Mouse (Mus musculus) embryonic facial prominence, embryonic 11.5 days (tissue): ENCODE measurements around the gene Dkk3. TPM values are rescaled to one million over a fixed set of nuclear protein-coding genes. Genes with fewer than 3 reads are reported as not detected.
A peak's percentile ranks its signal among the peaks of the same experiment; 100 is the strongest.

Experiments used
- ATAC-seq: fragments of 200-750 bp; cut with Nextera tagmentation; replicated peaks from 2 replicates; pipeline ENCODE4 v1.8.0; 2017; ENCODE audit warnings: low read depth; ENCODE audit not compliant: insufficient number of reproducible peaks, low FRiP score, low TSS enrichment
- DNase-seq: peaks from one replicate; pipeline ENCODE4 v3.0.0-alpha.2; 2015; ENCODE audit warnings: low spot score
- H3K27ac ChIP-seq: fragments of 300-500 bp; sonication (generic); replicated peaks from 2 replicates; pipeline ENCODE4 v1.5.1; 2014; ENCODE audit warnings: mild to moderate bottlenecking, low read depth, low read length, control low read depth
- H3K27me3 ChIP-seq: fragments of 300-500 bp; sonication (generic); 2 replicates; pipeline ENCODE4 v1.6.1; 2014; ENCODE audit warnings: mild to moderate bottlenecking, low read length, moderate library complexity, mixed read lengths; ENCODE audit not compliant: control insufficient read depth, insufficient read depth
- H3K36me3 ChIP-seq: fragments of 300-500 bp; sonication (generic); replicated peaks from 2 replicates; pipeline ENCODE4 v1.6.1; 2014; ENCODE audit warnings: low read depth, mild to moderate bottlenecking, low read length, moderate library complexity, mixed read lengths; ENCODE audit not compliant: control insufficient read depth, insufficient read depth
- H3K4me1 ChIP-seq: fragments of 300-500 bp; sonication (generic); 2 replicates; pipeline ENCODE4 v1.6.1; 2014; ENCODE audit warnings: low read length, mixed read lengths; ENCODE audit not compliant: control insufficient read depth, insufficient read depth
- H3K4me2 ChIP-seq: fragments of 300-500 bp; sonication (generic); 2 replicates; pipeline ENCODE4 v1.6.1; 2014; ENCODE audit warnings: low read depth, mild to moderate bottlenecking, control low read depth, low read length, moderate library complexity
- H3K4me3 ChIP-seq: fragments of 300-500 bp; sonication (generic); 2 replicates; pipeline ENCODE4 v1.5.1; 2014; ENCODE audit warnings: low read depth, low read length, control low read depth
- H3K9ac ChIP-seq: fragments of 300-500 bp; sonication (generic); replicated peaks from 2 replicates; pipeline ENCODE4 v1.6.1; 2014; ENCODE audit warnings: mild to moderate bottlenecking, control low read depth, low read length
- H3K9me3 ChIP-seq: fragments of 300-500 bp; sonication (generic); replicated peaks from 2 replicates; pipeline ENCODE4 v1.6.1; 2016; ENCODE audit warnings: mild to moderate bottlenecking, low read length, inconsistent platforms, mixed read lengths; ENCODE audit not compliant: control insufficient read depth
- WGBS: fragments of 180-500 bp; shearing (Covaris S2); extraction: QIAGEN DNeasy Blood & Tissue Kit; methylation state at CpG from one replicate; pipeline ENCODE4 v1.1.7; 2014; 5-methylcytosine and 5-hydroxymethylcytosine counted together
- polyA plus RNA-seq: library from polyadenylated mRNA; unstranded; fragments of >200 nt; fragmentation: Nextera tagmentation; extraction: Ambion mirVana; gene quantifications from 2 replicates; pipeline ENCODE4 v1.2.1, GENCODE M21; 2014

Dkk3 gene
- polyA plus RNA-seq, 1 experiment from 2014 or later: 17.0 TPM

- no peak for DNase-seq
- Histone ChIP-seq H3K4me1 (no peaks in the 10 kb centered on the region), H3K27me3 (no peaks in the 10 kb centered on the region), H3K4me3 (no peak overlapping the region), H3K36me3 (no peaks in the 10 kb centered on the region), H3K27ac (no peak overlapping the region), H3K9me3 (no peaks in the 10 kb centered on the region), H3K9ac (no peak overlapping the region), H3K4me2 (no peak overlapping the region)
- no peak for ATAC-seq
- 82% methylated on average over 3 of the region's 3 CpGs for WGBS
Measured at GRCm38 (mm10) chr7:112164430-112164829, 5.6 kb upstream of the Dkk3 start.

GRCm38 (mm10) chr7:112159835-112160234 is 978 bp upstream of the Dkk3 start:
- Histone ChIP-seq H3K4me1 (no peaks in the 10 kb centered on the region), H3K4me3 (no peak overlapping the region), H3K9me3 (no peaks in the 10 kb centered on the region), H3K27ac (no peak overlapping the region), H3K4me2 (no peak overlapping the region), H3K36me3 (no peaks in the 10 kb centered on the region), H3K27me3 (0 out of 2 replicates have a peak, but pooled peaks cover 3% of the 10 kb centered on the region), H3K9ac (no peak overlapping the region)
- DNase-seq (peak; percentile 51), ATAC-seq (no peak)
- 23% methylated on average over 5 of the region's 6 CpGs for WGBS

GRCm38 (mm10) chr7:112158316-112158741 is 528 bp downstream of the Dkk3 start:
- Histone ChIP-seq H3K27ac (no peak overlapping the region), H3K9me3 (no peaks in the 10 kb centered on the region), H3K4me2 (peak overlapping the region; percentile 73), H3K9ac (peak overlapping the region; percentile 65), H3K36me3 (no peaks in the 10 kb centered on the region), H3K4me1 (no peaks in the 10 kb centered on the region), H3K4me3 (peak overlapping the region; percentile 48), H3K27me3 (0 out of 2 replicates have a peak, but pooled peaks cover 3% of the 10 kb centered on the region)
- DNase-seq (peak; percentile 63), ATAC-seq (peak; percentile 35; the same call in 1 of the 2 replicates)
- 1% methylated on average over 23 of the region's 23 CpGs for WGBS

GRCm38 (mm10) chr7:112157584-112158315 is 1.1 kb downstream of the Dkk3 start:
- no peak for DNase-seq
- no peaks in the 10 kb centered on the region for H3K9me3 ChIP-seq
- 0 out of 2 replicates have a peak overlapping the region, but pooled peaks have one; percentile 28 for H3K27ac ChIP-seq
- no peaks in the 10 kb centered on the region for H3K36me3 ChIP-seq
- H3K9ac ChIP-seq: peak overlapping the region; percentile 65
- peak overlapping the region; percentile 48 for H3K4me3 ChIP-seq
- peak; percentile 29; the same call in 1 of the 2 replicates for ATAC-seq
- 0 out of 2 replicates have a peak, but pooled peaks cover 3% of the 10 kb centered on the region for H3K27me3 ChIP-seq
- peak overlapping the region; percentile 73 for H3K4me2 ChIP-seq
- no peaks in the 10 kb centered on the region for H3K4me1 ChIP-seq
- WGBS: 11% methylated on average over 23 of the region's 23 CpGs

GRCm38 (mm10) chr7:112155194-112155593 is 3.7 kb downstream of the Dkk3 start:
- 0 out of 2 replicates have a peak, but pooled peaks cover 3% of the 10 kb centered on the region for H3K27me3 ChIP-seq
- no peaks in the 10 kb centered on the region for H3K4me1 ChIP-seq
- 14% methylated on average over 1 of the region's 1 CpGs for whole genome bisulfite sequencing
- H3K36me3 ChIP-seq: no peaks in the 10 kb centered on the region
- no peak overlapping the region for H3K27ac ChIP-seq
- no peaks in the 10 kb centered on the region for H3K9me3 ChIP-seq
- DNase-seq (peak; percentile 64), ATAC-seq (no peak)
- no peak overlapping the region for H3K4me2 ChIP-seq
- H3K9ac ChIP-seq: no peak overlapping the region
- no peak overlapping the region for H3K4me3 ChIP-seq

- no peak overlapping the region for H3K27ac ChIP-seq
- H3K27me3 ChIP-seq: 0 out of 2 replicates have a peak, but pooled peaks cover 3% of the 10 kb centered on the region
- H3K9ac ChIP-seq: no peak overlapping the region
- no peak overlapping the region for H3K4me2 ChIP-seq
- no peak for ATAC-seq
- no peaks in the 10 kb centered on the region for H3K4me1 ChIP-seq
- H3K4me3 ChIP-seq: no peak overlapping the region
- DNase-seq: no peak
- H3K36me3 ChIP-seq: no peaks in the 10 kb centered on the region
- H3K9me3 ChIP-seq: no peaks in the 10 kb centered on the region
- WGBS: 80% methylated on average over 4 of the region's 4 CpGs
Measured at GRCm38 (mm10) chr7:112154445-112154844, 4.4 kb downstream of the Dkk3 start.

- ATAC-seq (no peak), DNase-seq (no peak)
- H3K4me3 ChIP-seq: no peak overlapping the region
- H3K9me3 ChIP-seq: no peaks in the 10 kb centered on the region
- no peaks in the 10 kb centered on the region for H3K27me3 ChIP-seq
- no peaks in the 10 kb centered on the region for H3K36me3 ChIP-seq
- no peaks in the 10 kb centered on the region for H3K4me1 ChIP-seq
- H3K9ac ChIP-seq: no peak overlapping the region
- 89% methylated on average over 10 of the region's 10 CpGs for WGBS
- no peak overlapping the region for H3K27ac ChIP-seq
- H3K4me2 ChIP-seq: no peak overlapping the region
Measured at GRCm38 (mm10) chr7:112149113-112149512, 9.7 kb downstream of the Dkk3 start.

- H3K9me3 ChIP-seq: no peaks in the 10 kb centered on the region
- no peak overlapping the region for H3K4me2 ChIP-seq
- DNase-seq: no peak
- no peaks in the 10 kb centered on the region for H3K36me3 ChIP-seq
- H3K9ac ChIP-seq: no peak overlapping the region
- H3K27ac ChIP-seq: no peak overlapping the region
- no peaks in the 10 kb centered on the region for H3K27me3 ChIP-seq
- WGBS: 85% methylated on average over 2 of the region's 2 CpGs
- ATAC-seq: no peak
- H3K4me3 ChIP-seq: no peak overlapping the region
- peaks cover 3% of the 10 kb centered on the region; the same call in 1 of the 2 replicates for H3K4me1 ChIP-seq
Measured at GRCm38 (mm10) chr7:112147979-112148378, 10.9 kb downstream of the Dkk3 start.
